Mouse (Mus musculus): ENCODE measurements around the gene Cdk9. TPM values are rescaled to one million over a fixed set of nuclear protein-coding genes. Genes with fewer than 3 reads are reported as not detected.
A peak's percentile ranks its signal among the peaks of the same experiment; 100 is the strongest.

The Cdk9 gene
- polyA plus RNA-seq, 1 experiment from 2014 or later: 61.3 TPM

- WGBS: 61% methylated on average over 4 of the region's 4 CpGs
- Histone ChIP-seq H3K9ac (ENCODE audit: low read depth, low read length) (no peak overlapping the region), H3K4me3 (ENCODE audit: low read depth, low read length) (no peak overlapping the region), H3K4me1 (ENCODE audit: control insufficient read depth, insufficient read depth, low read length) (peaks cover 18% of the 10 kb centered on the region), H3K27me3 (ENCODE audit: control insufficient read depth, insufficient read depth, low read depth, low read length) (no peaks in the 10 kb centered on the region), H3K27ac (ENCODE audit: low read length) (no peak overlapping the region), H3K4me2 (ENCODE audit: low read length) (no peak overlapping the region), H3K9me3 (replicated peaks; ENCODE audit: control insufficient read depth, low read length, poor library complexity, severe bottlenecking) (no peaks in the 10 kb centered on the region), H3K36me3 (ENCODE audit: control insufficient read depth, insufficient read depth, low read length) (0 out of 2 replicates have a peak, but pooled peaks cover 3% of the 10 kb centered on the region)
- no peak for ATAC-seq
Measured at GRCm38 (mm10) chr2:32714987-32715425, 2.1 kb upstream of the Cdk9 start.

- H3K4me2 ChIP-seq (ENCODE audit: low read length): peak overlapping the region; percentile 99
- no peak overlapping the region; the same call in 1 of the 2 replicates for H3K4me3 ChIP-seq (ENCODE audit: low read depth, low read length)
- ATAC-seq: no peak
- peak overlapping the region; percentile 86 for H3K9ac ChIP-seq (ENCODE audit: low read depth, low read length)
- 64% methylated on average over 11 of the region's 11 CpGs for WGBS
- no peaks in the 10 kb centered on the region for H3K9me3 ChIP-seq (replicated peaks; ENCODE audit: control insufficient read depth, low read length, poor library complexity, severe bottlenecking)
- H3K36me3 ChIP-seq (ENCODE audit: control insufficient read depth, insufficient read depth, low read length): peaks cover 10% of the 10 kb centered on the region
- peak overlapping the region; percentile 100 for H3K27ac ChIP-seq (ENCODE audit: low read length)
- no peaks in the 10 kb centered on the region for H3K27me3 ChIP-seq (ENCODE audit: control insufficient read depth, insufficient read depth, low read depth, low read length)
- peaks cover 18% of the 10 kb centered on the region for H3K4me1 ChIP-seq (ENCODE audit: control insufficient read depth, insufficient read depth, low read length)
Measured at GRCm38 (mm10) chr2:32714117-32714986, 1.5 kb upstream of the Cdk9 start.

GRCm38 (mm10) chr2:32712586-32712933 lies 316 bp downstream of the Cdk9 start:
- Histone ChIP-seq H3K27me3 (ENCODE audit: control insufficient read depth, insufficient read depth, low read depth, low read length) (no peaks in the 10 kb centered on the region), H3K4me3 (ENCODE audit: low read depth, low read length) (peak overlapping the region; percentile 96), H3K9me3 (replicated peaks; ENCODE audit: control insufficient read depth, low read length, poor library complexity, severe bottlenecking) (no peaks in the 10 kb centered on the region), H3K9ac (ENCODE audit: low read depth, low read length) (peak overlapping the region; percentile 86), H3K4me1 (ENCODE audit: control insufficient read depth, insufficient read depth, low read length) (peaks cover 18% of the 10 kb centered on the region), H3K27ac (ENCODE audit: low read length) (peak overlapping the region; percentile 100), H3K36me3 (ENCODE audit: control insufficient read depth, insufficient read depth, low read length) (peaks cover 16% of the 10 kb centered on the region), H3K4me2 (ENCODE audit: low read length) (peak overlapping the region; percentile 99)
- 0% methylated on average over 42 of the region's 44 CpGs for WGBS
- ATAC-seq: peak; percentile 88

- H3K27me3 ChIP-seq (ENCODE audit: control insufficient read depth, insufficient read depth, low read depth, low read length): no peaks in the 10 kb centered on the region
Measured at GRCm38 (mm10) chr2:32712108-32712551, 746 bp downstream of the Cdk9 start.

GRCm38 (mm10) chr2:32711301-32712056 lies 1.4 kb downstream of the Cdk9 start:
- Histone ChIP-seq H3K36me3 (ENCODE audit: control insufficient read depth, insufficient read depth, low read length) (peaks cover 23% of the 10 kb centered on the region), H3K27ac (ENCODE audit: low read length) (no peak overlapping the region; the same call in 1 of the 2 replicates), H3K9me3 (replicated peaks; ENCODE audit: control insufficient read depth, low read length, poor library complexity, severe bottlenecking) (no peaks in the 10 kb centered on the region), H3K4me3 (ENCODE audit: low read depth, low read length) (peak overlapping the region; percentile 96), H3K9ac (ENCODE audit: low read depth, low read length) (peak overlapping the region; percentile 86), H3K4me1 (ENCODE audit: control insufficient read depth, insufficient read depth, low read length) (peaks cover 18% of the 10 kb centered on the region), H3K4me2 (ENCODE audit: low read length) (peak overlapping the region; percentile 99), H3K27me3 (ENCODE audit: control insufficient read depth, insufficient read depth, low read depth, low read length) (no peaks in the 10 kb centered on the region)
- no peak for ATAC-seq
- WGBS: 26% methylated on average over 9 of the region's 9 CpGs

More at GRCm38 (mm10) chr2:32712108-32712551, 746 bp downstream of the Cdk9 start:
- Histone ChIP-seq H3K9ac (ENCODE audit: low read depth, low read length) (peak overlapping the region; percentile 86), H3K36me3 (ENCODE audit: control insufficient read depth, insufficient read depth, low read length) (peaks cover 17% of the 10 kb centered on the region), H3K4me3 (ENCODE audit: low read depth, low read length) (peak overlapping the region; percentile 96), H3K9me3 (replicated peaks; ENCODE audit: control insufficient read depth, low read length, poor library complexity, severe bottlenecking) (no peaks in the 10 kb centered on the region), H3K4me2 (ENCODE audit: low read length) (peak overlapping the region; percentile 99), H3K27ac (ENCODE audit: low read length) (peak overlapping the region; percentile 100), H3K4me1 (ENCODE audit: control insufficient read depth, insufficient read depth, low read length) (peaks cover 18% of the 10 kb centered on the region)
- 0% methylated on average over 41 of the region's 41 CpGs for WGBS
- ATAC-seq: peak; percentile 20

- Histone ChIP-seq H3K4me3 (ENCODE audit: low read depth, low read length) (no peak overlapping the region), H3K4me2 (ENCODE audit: low read length) (no peak overlapping the region), H3K36me3 (ENCODE audit: control insufficient read depth, insufficient read depth, low read length) (peaks cover 28% of the 10 kb centered on the region), H3K4me1 (ENCODE audit: control insufficient read depth, insufficient read depth, low read length) (peaks cover 18% of the 10 kb centered on the region), H3K9ac (ENCODE audit: low read depth, low read length) (no peak overlapping the region), H3K27me3 (ENCODE audit: control insufficient read depth, insufficient read depth, low read depth, low read length) (no peaks in the 10 kb centered on the region), H3K9me3 (replicated peaks; ENCODE audit: control insufficient read depth, low read length, poor library complexity, severe bottlenecking) (no peaks in the 10 kb centered on the region), H3K27ac (ENCODE audit: low read length) (no peak overlapping the region)
- WGBS: 91% methylated on average over 5 of the region's 5 CpGs
- no peak for ATAC-seq
Measured at GRCm38 (mm10) chr2:32710425-32710824, 2.5 kb downstream of the Cdk9 start.

- WGBS: 93% methylated on average over 20 of the region's 20 CpGs
- H3K27me3 ChIP-seq (ENCODE audit: control insufficient read depth, insufficient read depth, low read depth, low read length): no peaks in the 10 kb centered on the region
- peaks cover 18% of the 10 kb centered on the region for H3K4me1 ChIP-seq (ENCODE audit: control insufficient read depth, insufficient read depth, low read length)
- no peak for ATAC-seq
- H3K4me2 ChIP-seq (ENCODE audit: low read length): no peak overlapping the region
- H3K27ac ChIP-seq (ENCODE audit: low read length): no peak overlapping the region
- no peak overlapping the region for H3K9ac ChIP-seq (ENCODE audit: low read depth, low read length)
- peaks cover 31% of the 10 kb centered on the region for H3K36me3 ChIP-seq (ENCODE audit: control insufficient read depth, insufficient read depth, low read length)
- H3K9me3 ChIP-seq (replicated peaks; ENCODE audit: control insufficient read depth, low read length, poor library complexity, severe bottlenecking): no peaks in the 10 kb centered on the region
- no peak overlapping the region for H3K4me3 ChIP-seq (ENCODE audit: low read depth, low read length)
Measured at GRCm38 (mm10) chr2:32709521-32710137, 3.2 kb downstream of the Cdk9 start.

GRCm38 (mm10) chr2:32708643-32709042 lies 4.2 kb downstream of the Cdk9 start:
- Histone ChIP-seq H3K27me3 (ENCODE audit: control insufficient read depth, insufficient read depth, low read depth, low read length) (no peaks in the 10 kb centered on the region), H3K27ac (ENCODE audit: low read length) (no peak overlapping the region), H3K4me1 (ENCODE audit: control insufficient read depth, insufficient read depth, low read length) (peaks cover 11% of the 10 kb centered on the region), H3K4me2 (ENCODE audit: low read length) (no peak overlapping the region), H3K36me3 (ENCODE audit: control insufficient read depth, insufficient read depth, low read length) (peaks cover 33% of the 10 kb centered on the region), H3K9me3 (replicated peaks; ENCODE audit: control insufficient read depth, low read length, poor library complexity, severe bottlenecking) (no peaks in the 10 kb centered on the region), H3K4me3 (ENCODE audit: low read depth, low read length) (no peak overlapping the region), H3K9ac (ENCODE audit: low read depth, low read length) (no peak overlapping the region)
- WGBS: 42% methylated on average over 3 of the region's 3 CpGs
- no peak for ATAC-seq
